Mouse (Mus musculus): Measurements from ENCODE around the gene Ric8b.

DNA sequence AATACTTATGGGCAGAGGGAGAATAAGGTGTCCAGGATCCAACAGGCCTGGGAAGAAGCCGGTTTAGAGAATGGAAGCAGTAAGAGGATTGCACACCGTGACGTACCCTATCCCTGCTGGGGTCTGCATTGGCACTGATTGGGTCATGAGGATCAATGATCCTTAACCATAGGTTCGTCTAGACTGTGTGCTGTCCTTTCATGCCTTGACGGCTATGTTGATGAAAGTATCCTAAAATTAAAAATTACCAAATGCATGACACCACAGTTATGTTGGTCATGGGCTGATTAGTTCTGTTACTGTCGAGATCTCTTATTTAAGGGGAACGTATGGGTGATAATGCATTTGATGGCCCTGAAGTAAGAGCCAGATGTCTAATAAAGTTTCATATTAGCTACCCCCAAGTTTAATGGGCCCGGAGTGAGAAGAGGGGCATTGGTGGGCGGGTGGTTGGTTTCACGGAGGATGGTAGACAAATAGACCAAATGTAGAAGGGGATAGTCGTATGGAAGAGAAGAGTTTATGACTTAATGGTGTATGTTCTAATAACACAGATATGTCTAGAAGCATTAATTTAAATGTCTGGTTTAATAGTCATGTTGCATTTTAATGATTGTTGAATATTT lies 108.5 kb downstream of the Ric8b start:
- no peak for TF ChIP-seq E2F4 (IDR thresholded peaks at IDR 0.05; ENCODE audit: insufficient read depth)
- TF ChIP-seq CEBPB (IDR thresholded peaks at IDR 0.05; ENCODE audit: insufficient read depth, poor library complexity, severe bottlenecking): no peak
- no peak for TF ChIP-seq MYOD1 (IDR thresholded peaks at IDR 0.05; ENCODE audit: control insufficient read depth in 1 of 3, insufficient read length in 2 of 3, low read depth in 2 of 3)
- TF ChIP-seq POLR2A (IDR thresholded peaks at IDR 0.05; ENCODE audit: insufficient read length, low read depth): no peak
- no peak for TF ChIP-seq POLR2AphosphoS2 (IDR thresholded peaks at IDR 0.05; ENCODE audit: insufficient read length, low read depth)
- TF ChIP-seq MAX (IDR thresholded peaks at IDR 0.05; ENCODE audit: low read depth): no peak
- TF ChIP-seq MYOG (IDR thresholded peaks at IDR 0.05; ENCODE audit: control insufficient read depth in 1 of 3, insufficient read depth in 1 of 3, insufficient read length in 2 of 3, low read depth in 2 of 3): no peak
- no peak for TF ChIP-seq USF1 (IDR thresholded peaks at IDR 0.05; ENCODE audit: low read depth)
- no peak for TF ChIP-seq TCF3 (IDR thresholded peaks at IDR 0.05; ENCODE audit: insufficient read length, low read depth)
- no peak for TF ChIP-seq REST (IDR thresholded peaks at IDR 0.05; ENCODE audit: insufficient read depth, insufficient read length)
- no peak for TF ChIP-seq TCF12 (IDR thresholded peaks at IDR 0.05; ENCODE audit: insufficient read depth, poor library complexity, severe bottlenecking)
